Mouse (Mus musculus): ENCODE measurements around the gene Sox11. TPM values are rescaled to one million over a fixed set of nuclear protein-coding genes. Genes with fewer than 3 reads are reported as not detected.
A peak's percentile ranks its signal among the peaks of the same experiment; 100 is the strongest.

The Sox11 gene
- polyA plus RNA-seq, 1 experiment, result 5.8 TPM

GRCm38 (mm10) chr12:27356571-27356970 is 14.2 kb upstream of the Sox11 start:
- Histone ChIP-seq H3K27ac (ENCODE audit: insufficient read depth, low read length) (no peak overlapping the region), H3K4me3 (ENCODE audit: insufficient read depth, low read length) (no peak overlapping the region), H3K4me1 (ENCODE audit: control insufficient read depth, insufficient read depth, low read length) (no peaks in the 10 kb centered on the region)
- no peak for TF ChIP-seq CTCF (IDR thresholded peaks at IDR 0.05; ENCODE audit: extremely low read depth, insufficient read depth, low read length)

GRCm38 (mm10) chr12:27343606-27344410 is 1.4 kb upstream of the Sox11 start:
- H3K27ac ChIP-seq (ENCODE audit: insufficient read depth, low read length), result no peak overlapping the region

GRCm38 (mm10) chr12:27342691-27343605 is 574 bp upstream of the Sox11 start:
- H3K27ac ChIP-seq (ENCODE audit: insufficient read depth, low read length), result no peak overlapping the region
- no peaks in the 10 kb centered on the region for H3K4me1 ChIP-seq (ENCODE audit: control insufficient read depth, insufficient read depth, low read length)
- peak overlapping the region; percentile 70 for H3K4me3 ChIP-seq (ENCODE audit: insufficient read depth, low read length)
- TF ChIP-seq CTCF (IDR thresholded peaks at IDR 0.05; ENCODE audit: extremely low read depth, insufficient read depth, low read length), result peak; percentile 41
- TF ChIP-seq POLR2A (IDR thresholded peaks at IDR 0.05; ENCODE audit: extremely low read depth, insufficient read depth, low read length), result peak; percentile 84

More at GRCm38 (mm10) chr12:27343606-27344410, 1.4 kb upstream of the Sox11 start:
- TF ChIP-seq CTCF (IDR thresholded peaks at IDR 0.05; ENCODE audit: extremely low read depth, insufficient read depth, low read length) (no peak), POLR2A (IDR thresholded peaks at IDR 0.05; ENCODE audit: extremely low read depth, insufficient read depth, low read length) (no peak)
- no peaks in the 10 kb centered on the region for H3K4me1 ChIP-seq (ENCODE audit: control insufficient read depth, insufficient read depth, low read length)
- peak overlapping the region; percentile 70 for H3K4me3 ChIP-seq (ENCODE audit: insufficient read depth, low read length)

GRCm38 (mm10) chr12:27341130-27341870 is 1.1 kb downstream of the Sox11 start:
- TF ChIP-seq POLR2A (IDR thresholded peaks at IDR 0.05; ENCODE audit: extremely low read depth, insufficient read depth, low read length), result no peak
- TF ChIP-seq CTCF (IDR thresholded peaks at IDR 0.05; ENCODE audit: extremely low read depth, insufficient read depth, low read length), result no peak
- peak overlapping the region; percentile 70 for H3K4me3 ChIP-seq (ENCODE audit: insufficient read depth, low read length)
- peak overlapping the region; percentile 98 for H3K27ac ChIP-seq (ENCODE audit: insufficient read depth, low read length)
- H3K4me1 ChIP-seq (ENCODE audit: control insufficient read depth, insufficient read depth, low read length), result no peaks in the 10 kb centered on the region

DNA sequence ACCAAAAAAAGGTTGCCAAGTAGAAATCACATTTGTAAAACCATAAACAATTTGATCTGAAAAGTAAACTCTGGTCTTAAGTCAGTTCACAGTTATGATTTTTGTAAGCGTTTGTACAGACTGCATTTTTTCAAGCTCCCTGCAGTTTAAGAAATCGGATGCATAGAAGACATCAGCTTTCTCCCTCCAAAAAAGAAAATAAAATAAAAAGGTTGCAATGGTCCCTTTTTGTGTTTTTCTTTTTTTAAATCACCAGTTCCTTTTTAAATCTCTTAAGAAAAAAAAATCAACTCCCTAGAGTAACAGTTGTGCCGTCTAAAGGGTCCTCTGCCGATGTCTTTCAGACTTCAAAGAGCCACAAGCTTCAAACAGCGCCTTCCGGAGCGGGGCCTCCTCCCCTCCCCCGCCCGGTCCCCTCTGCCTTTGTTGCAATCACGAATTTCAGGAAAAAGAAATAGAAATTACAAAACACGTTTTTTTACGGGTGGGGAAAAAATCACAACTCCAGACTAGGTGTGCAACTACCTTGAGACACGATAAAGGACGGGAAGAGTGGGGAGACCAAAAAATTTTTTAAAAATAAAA is 1.8 kb downstream of the Sox11 start:
- TF ChIP-seq POLR2A (IDR thresholded peaks at IDR 0.05; ENCODE audit: extremely low read depth, insufficient read depth, low read length) (no peak), CTCF (IDR thresholded peaks at IDR 0.05; ENCODE audit: extremely low read depth, insufficient read depth, low read length) (no peak)

DNA sequence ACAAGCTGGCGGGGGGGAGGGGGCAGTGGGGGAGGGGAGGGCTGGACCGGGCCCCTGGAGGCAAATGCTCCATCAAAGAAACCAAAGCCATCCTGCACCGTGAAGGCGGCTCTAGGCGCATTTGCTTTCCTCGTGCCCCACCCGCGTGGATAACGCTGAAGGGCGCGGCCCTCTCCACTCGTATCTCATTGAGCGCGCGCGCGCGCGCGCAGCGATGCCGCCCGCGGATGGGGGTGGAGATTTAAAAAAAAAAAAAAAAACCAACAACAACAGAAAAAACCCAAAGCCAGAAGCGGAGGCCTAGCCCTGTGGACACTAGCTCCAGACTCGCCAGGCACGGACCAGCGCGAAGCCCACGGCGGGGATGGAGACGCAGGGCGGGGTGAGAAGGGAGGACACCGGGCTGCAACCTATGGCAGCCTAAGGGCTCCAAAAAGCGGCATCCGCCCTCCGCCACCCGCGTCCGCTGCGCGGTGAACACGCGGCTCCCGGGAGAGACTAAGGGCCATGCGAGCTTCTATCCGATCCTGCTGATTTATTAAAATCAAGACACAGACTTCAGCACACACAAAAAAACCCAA is 3.1 kb downstream of the Sox11 start:
- Histone ChIP-seq H3K4me1 (ENCODE audit: control insufficient read depth, insufficient read depth, low read length) (no peaks in the 10 kb centered on the region), H3K27ac (ENCODE audit: insufficient read depth, low read length) (peak overlapping the region; percentile 41), H3K4me3 (ENCODE audit: insufficient read depth, low read length) (peak overlapping the region; percentile 70)
- TF ChIP-seq CTCF (IDR thresholded peaks at IDR 0.05; ENCODE audit: extremely low read depth, insufficient read depth, low read length) (no peak), POLR2A (IDR thresholded peaks at IDR 0.05; ENCODE audit: extremely low read depth, insufficient read depth, low read length) (peak; percentile 38; the same call in 1 of the 2 replicates)

More for the DNA sequence above, 1.8 kb downstream of the Sox11 start:
- Histone ChIP-seq H3K4me1 (ENCODE audit: control insufficient read depth, insufficient read depth, low read length) (no peaks in the 10 kb centered on the region), H3K27ac (ENCODE audit: insufficient read depth, low read length) (no peak overlapping the region), H3K4me3 (ENCODE audit: insufficient read depth, low read length) (peak overlapping the region; percentile 70)

GRCm38 (mm10) chr12:27338721-27339170 is 3.6 kb downstream of the Sox11 start:
- no peak for TF ChIP-seq POLR2A (IDR thresholded peaks at IDR 0.05; ENCODE audit: extremely low read depth, insufficient read depth, low read length)
- no peak for TF ChIP-seq CTCF (IDR thresholded peaks at IDR 0.05; ENCODE audit: extremely low read depth, insufficient read depth, low read length)
- Histone ChIP-seq H3K4me1 (ENCODE audit: control insufficient read depth, insufficient read depth, low read length) (no peaks in the 10 kb centered on the region), H3K27ac (ENCODE audit: insufficient read depth, low read length) (peak overlapping the region; percentile 96), H3K4me3 (ENCODE audit: insufficient read depth, low read length) (peak overlapping the region; percentile 70)

GRCm38 (mm10) chr12:27338116-27338515 is 4.3 kb downstream of the Sox11 start:
- H3K27ac ChIP-seq (ENCODE audit: insufficient read depth, low read length), result no peak overlapping the region
- H3K4me3 ChIP-seq (ENCODE audit: insufficient read depth, low read length), result peak overlapping the region; percentile 70; the same call in 1 of the 2 replicates
- TF ChIP-seq CTCF (IDR thresholded peaks at IDR 0.05; ENCODE audit: extremely low read depth, insufficient read depth, low read length) (no peak), POLR2A (IDR thresholded peaks at IDR 0.05; ENCODE audit: extremely low read depth, insufficient read depth, low read length) (no peak)
- H3K4me1 ChIP-seq (ENCODE audit: control insufficient read depth, insufficient read depth, low read length), result no peaks in the 10 kb centered on the region

All from cortical plate, adult 2 months (tissue).